Mouse (Mus musculus) layer of hippocampus, adult 9-11 months (tissue): ENCODE data around the gene Acr.

Experiments
- DNase-seq: peaks from one replicate; pipeline ENCODE4 v3.0.0; 2022

Acr gene

DNA sequence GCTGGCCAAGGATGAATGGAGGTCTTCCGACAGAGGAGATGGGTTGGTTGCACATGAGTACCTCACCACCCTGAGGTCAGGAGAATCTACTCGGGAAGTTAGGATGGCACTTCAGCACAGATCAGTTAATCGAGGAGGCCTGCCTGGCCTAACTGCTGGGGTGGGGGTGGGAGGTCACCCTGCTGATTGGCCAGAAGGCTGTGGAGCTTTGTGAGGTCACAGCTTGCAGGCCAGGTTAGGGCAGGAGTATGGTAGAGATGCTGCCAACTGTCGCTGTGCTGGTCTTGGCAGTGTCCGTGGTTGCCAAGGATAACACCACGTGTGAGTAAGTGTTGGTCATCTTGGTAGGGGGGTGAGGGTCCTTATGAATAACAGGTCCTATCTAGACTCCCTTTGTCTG, at the start of gene Acr:
Acr (plus strand) TSS at position 213 of the 400 bp plus-strand sequence.
- DNase-seq, result no peak

- DNase-seq, result no peak
These were observed 46.2 kb upstream of the Acr start for GRCm38 (mm10) chr15:89521951-89522350.

DNA sequence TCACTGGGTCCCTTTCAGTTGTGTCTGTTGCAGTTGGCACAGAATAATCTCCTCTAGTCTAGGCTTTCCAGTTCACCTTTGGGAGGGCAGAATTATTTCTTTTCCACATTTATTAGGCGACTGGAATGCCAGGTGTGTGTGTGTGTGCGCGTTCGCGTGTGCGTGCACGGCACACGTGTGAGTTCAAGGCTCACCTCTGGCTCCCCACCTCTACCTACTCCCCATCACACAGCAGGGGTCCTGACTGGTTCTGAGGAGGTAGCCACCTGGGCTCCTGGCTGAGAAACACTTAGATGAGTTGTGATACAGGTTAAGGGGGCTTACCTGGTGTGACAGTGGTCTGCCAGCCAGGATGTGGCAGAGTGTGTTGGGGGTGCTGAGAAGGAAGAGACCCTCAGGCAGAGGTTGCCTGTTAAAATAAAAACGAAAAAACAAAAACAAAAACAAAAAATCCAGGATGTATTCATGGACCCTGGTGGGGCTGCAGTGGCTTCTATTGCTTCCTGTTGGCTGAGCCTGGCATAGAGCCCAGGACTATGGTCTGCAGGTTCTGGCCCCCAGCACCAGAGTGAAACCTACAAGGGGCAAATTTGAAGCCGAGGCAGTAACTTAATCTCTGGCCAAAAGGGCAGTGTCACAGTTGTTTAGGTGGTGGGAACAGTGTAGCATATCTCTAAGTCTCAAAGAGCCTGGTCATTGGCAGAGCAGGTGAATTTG, 45.4 kb upstream of the Acr start:
- DNase-seq, result no peak

- no peak for DNase-seq
These were observed 44.8 kb upstream of the Acr start for GRCm38 (mm10) chr15:89523283-89523832.

- no peak for DNase-seq
These were observed 44.0 kb upstream of the Acr start for GRCm38 (mm10) chr15:89524001-89524571.

DNA sequence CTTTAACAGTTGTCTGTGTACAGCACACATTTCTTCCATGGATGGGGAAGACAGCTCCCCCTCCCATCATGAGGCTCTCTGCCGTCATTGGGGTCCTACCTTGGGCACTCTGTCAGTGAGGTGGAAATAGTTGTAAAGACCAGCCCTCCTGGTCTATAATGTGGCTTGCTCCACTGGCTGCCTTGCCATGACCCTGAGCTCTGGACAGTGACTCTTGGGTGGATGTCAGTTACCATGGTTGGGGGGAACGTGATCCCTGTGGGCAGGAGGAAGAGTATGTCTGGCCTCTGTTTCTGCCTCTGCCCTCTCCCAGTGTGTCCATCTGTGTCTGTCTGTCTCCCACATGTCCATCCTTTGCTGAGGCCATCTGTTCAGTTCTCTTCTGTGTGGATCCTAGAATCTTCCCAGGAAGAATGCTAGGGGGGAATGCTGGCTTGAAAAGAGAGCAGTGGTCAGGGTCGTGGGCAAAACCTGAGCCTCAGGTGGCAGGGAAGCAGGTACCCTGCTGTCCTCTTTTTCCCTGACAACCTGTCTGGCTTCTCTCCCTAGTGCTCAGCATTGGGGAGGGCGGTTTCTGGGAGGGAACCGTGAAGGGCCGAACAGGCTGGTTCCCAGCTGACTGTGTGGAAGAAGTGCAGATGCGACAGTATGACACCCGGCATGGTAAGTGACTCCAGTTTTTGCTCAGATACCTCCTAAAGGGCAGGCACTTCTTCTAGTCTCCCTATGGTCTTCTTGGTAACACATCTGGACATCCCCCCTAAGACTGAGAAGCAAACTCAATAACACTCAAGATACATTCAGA, 43.3 kb upstream of the Acr start:
- DNase-seq, result no peak

DNA sequence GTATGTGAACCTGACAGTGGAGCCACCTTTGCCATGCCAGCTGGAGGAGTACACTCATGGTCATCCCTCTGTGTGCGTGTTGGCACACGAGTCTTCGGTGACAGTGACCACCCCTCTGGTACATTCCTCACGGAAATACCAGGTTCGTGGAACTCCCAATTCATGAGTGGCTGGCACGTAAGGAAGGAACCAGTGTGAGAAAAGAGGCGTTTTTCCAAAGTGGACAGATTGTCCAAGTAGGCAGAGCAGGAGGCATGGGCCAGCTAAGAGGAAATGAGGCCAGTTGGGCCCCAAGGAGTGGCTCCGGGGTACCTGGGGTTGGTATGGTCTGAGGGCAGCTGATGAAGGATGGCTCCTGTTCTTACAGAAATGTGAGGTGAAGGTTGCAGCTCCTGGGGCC, 42.7 kb upstream of the Acr start:
- DNase-seq, result no peak

- DNase-seq, result no peak
These were observed 42.2 kb upstream of the Acr start for GRCm38 (mm10) chr15:89525896-89526295.

- no peak for DNase-seq
These were observed 41.3 kb upstream of the Acr start for GRCm38 (mm10) chr15:89526776-89527325.

DNA sequence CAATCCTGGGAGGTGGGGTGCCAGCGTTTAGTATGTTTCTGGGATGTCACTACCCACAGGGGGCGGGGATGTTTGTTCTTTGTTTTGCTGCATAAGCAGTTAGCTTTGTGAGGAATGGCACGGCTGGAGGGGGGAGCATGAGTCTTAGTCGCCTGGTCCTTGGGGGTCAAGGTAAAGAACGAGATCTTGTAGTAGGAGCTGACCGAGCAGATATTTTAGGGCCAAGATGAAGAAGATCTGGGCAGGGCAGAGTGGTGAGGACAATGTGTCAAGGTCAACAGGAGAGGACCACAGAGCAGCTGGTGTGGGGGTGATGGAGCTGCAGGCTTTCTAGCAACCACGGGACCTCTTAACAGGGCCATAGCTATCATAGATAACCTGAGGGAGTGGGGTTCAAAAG, 40.7 kb upstream of the Acr start:
- DNase-seq, result no peak

GRCm38 (mm10) chr15:89528201-89528850, 39.8 kb upstream of the Acr start:
- DNase-seq, result no peak

DNA sequence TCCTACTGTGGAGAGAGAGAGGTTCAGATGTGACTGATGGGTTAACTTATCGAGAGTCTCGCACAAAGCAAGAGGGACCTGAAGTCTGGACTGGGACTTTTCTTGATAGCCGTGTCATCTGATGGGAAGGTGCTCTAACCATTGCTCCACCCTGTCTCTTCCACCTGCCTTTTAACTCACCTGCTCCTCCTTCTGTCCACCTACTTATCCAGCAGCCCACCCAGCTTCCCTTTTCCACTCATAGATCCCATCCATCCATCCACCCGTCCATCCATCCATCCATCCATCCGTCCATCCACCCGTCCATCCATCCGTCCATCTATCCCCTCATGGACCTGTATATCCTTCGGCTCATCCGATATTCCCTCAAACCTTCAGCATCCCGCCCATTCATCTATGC, 39.2 kb upstream of the Acr start:
- no peak for DNase-seq

DNA sequence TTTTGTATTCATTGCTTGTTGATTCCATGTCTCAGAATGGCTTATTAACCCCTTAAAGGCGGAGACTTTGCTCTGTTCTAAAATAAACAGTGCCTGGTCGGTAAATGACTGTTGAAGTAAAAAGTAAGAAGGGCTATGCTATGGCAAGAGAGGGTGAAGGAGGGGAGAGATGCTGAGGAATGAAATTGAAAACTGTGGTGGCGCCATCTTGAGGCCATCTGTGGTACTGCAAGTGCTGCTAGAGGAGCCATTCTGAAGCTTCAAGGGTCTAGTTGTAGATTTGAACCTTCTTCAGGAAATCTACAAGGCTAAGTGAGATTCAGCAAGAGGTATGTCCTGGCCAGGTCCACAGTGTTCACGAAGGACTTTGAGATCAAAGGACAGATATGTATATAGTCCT, 37.8 kb upstream of the Acr start:
- DNase-seq, result no peak

DNA sequence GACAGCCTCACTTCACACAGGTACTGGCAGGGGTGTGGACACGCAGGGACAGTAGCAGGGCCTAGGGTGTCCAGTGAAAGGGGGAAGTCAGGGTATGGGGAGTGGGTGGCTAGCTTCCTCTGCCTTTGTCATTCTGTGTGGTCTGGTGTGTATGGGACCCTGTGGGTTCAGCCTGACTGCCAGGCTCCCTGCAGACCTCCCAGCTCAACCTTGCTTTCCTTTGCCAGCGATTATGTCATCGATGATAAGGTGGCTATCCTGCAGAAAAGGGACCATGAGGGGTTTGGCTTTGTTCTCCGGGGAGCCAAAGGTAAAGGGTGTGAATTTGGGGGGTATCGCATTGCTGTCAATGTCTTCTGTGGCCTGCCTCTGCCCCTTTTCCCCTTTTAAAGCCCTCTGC, 36.7 kb upstream of the Acr start:
- DNase-seq, result no peak

DNA sequence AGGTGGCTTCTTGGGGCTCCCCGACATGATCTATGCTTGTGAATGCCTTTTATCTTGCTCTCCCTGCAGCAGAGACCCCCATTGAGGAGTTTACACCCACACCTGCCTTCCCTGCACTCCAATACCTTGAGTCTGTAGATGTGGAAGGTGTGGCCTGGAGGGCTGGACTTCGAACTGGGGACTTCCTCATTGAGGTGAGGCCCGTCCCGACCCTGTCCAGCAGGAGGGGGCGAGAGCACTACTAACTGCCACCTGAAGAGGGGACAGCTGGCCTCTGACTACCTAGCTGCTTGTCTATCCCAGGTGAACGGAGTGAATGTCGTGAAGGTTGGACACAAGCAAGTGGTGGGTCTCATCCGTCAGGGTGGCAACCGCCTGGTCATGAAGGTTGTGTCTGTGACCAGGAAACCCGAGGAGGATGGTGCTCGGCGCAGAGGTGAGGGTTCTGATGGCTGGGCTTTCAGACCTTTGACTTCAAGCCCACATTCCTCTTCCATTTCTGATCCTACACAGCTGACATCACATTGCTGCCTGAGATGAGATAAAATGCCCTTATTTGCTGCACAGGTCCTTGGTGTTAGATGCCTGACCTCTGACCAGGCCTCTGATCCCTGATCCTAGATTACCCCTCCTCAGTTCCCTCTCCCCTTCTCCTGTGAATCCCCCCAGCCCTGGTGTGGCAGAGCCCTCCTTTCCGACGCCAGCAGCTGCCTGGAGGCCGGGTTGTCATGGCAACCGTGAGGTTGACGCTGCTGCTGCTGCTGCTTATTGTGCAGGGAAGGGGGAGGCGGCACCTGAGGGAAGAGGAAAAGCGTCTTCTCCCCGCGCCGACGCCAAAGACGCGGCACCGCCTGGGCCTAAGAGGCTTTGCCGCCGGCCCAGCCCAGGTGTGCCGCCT, 35.9 kb upstream of the Acr start:
- peak; percentile 89 for DNase-seq

DNA sequence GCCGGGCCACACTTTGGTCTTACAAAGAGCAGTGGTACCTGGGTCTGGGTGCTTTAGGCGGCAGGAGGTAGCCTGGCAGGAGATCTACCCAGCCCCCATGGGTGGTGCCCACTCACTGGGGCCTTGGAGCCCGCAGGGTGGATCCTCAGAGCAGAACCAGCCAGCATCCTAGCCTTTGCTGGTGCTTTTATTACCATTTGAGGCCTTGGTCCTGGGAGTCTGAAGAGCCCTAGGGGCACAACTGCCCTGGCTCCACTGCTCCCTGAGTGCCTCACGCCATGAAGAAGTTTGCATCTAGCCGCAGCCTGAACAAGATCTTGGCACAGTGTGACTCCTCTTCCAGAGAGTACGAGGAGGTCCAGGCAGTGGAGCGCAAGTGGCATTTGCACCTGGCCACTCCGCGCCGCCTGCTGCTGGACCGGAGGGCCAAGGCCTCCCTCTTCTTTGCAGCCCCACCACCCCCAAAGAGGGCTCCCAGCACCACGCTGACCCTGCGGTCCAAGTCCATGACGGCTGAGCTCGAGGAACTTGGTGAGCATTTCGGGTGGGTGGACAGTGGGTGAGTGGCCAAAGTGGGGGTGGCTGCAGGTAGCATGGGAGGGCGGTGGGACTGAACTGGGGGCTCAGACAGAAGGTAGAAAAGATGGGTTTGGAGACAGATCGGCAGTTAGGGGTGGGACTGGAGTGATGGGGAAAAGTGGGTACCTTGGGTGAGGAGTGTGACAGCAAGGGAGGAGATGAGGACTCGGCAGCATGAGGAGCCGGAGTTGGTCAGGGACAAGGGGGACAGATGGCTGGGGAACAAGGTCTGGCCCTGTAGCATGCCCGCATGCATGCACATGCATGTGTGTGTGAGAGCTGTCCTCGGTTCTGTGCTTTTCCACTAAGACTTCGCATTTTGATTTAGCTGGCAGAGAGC, 34.9 kb upstream of the Acr start:
- DNase-seq, result no peak

DNA sequence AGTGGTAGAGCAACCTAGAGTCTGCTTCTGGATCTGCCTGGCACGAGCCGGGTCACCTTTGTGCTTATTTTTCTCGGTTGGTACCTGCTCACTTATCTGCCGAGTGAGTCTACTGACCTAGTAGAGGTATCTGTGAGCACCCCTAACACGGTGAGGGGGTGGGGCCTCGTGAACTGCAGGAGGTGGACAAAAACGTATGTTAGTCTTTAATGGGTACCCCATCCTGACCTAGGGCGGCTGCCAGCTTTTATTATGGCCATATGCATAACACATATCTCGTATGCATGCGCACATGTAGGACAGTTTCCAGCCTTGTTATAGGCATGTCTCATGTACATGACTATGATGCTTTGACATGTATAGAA, 34.3 kb upstream of the Acr start:
- no peak for DNase-seq

- no peak for DNase-seq
These were observed 24.0 kb upstream of the Acr start for GRCm38 (mm10) chr15:89544171-89544570.

DNA sequence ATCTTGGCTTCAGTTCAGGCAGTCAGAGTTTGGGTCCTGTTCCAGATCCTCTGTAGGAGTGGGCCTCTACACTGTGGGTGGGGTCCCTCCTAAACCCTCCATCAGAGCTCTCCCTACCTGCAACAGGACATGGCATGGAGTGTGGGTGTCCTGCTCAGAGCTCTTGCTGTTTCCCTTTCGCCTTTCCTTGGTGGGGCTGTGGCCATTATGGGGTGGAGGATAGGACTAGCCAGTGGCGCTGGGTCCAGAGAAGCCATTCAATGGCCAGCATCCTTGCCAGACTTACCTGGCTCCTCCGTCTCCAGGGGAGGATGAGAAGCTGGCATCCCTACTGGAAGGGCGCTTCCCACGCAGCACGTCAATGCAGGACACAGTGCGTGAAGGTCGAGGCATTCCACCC, 20.8 kb upstream of the Acr start:
- DNase-seq, result no peak

DNA sequence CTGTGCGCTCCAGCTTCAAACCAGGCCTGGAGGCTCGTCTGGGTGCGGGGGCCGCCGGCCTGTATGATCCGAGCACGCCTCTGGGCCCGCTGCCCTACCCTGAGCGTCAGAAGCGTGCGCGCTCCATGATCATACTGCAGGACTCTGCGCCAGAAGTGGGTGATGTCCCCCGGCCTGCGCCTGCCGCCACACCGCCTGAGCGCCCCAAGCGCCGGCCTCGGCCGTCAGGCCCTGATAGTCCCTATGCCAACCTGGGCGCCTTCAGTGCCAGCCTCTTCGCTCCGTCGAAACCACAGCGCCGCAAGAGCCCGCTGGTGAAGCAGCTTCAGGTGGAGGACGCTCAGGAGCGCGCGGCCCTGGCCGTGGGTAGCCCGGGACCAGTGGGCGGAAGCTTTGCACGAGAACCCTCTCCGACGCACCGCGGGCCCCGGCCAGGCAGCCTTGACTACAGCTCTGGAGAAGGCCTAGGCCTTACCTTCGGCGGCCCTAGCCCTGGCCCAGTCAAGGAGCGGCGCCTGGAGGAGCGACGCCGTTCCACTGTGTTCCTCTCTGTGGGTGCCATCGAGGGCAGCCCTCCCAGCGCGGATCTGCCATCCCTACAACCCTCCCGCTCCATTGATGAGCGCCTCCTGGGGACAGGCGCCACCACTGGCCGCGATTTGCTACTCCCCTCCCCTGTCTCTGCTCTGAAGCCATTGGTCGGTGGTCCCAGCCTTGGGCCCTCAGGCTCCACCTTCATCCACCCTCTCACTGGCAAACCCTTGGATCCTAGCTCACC, 20.1 kb upstream of the Acr start:
- no peak for DNase-seq
